Mouse (Mus musculus) erythroblast, embryonic 14.5 days (primary cell): ENCODE results near the gene Tspan11.

Experiments used
- GATA1 ChIP-seq: IDR thresholded peaks from 2 replicates; pipeline ENCODE4 v1.6.1; 2012; ENCODE audit warnings: low read length, inconsistent platforms, mixed read lengths
- TAL1 ChIP-seq: IDR thresholded peaks from 3 replicates; pipeline ENCODE4 v1.6.1; 2012; ENCODE audit warnings: low read length, inconsistent platforms, mixed read lengths

DNA sequence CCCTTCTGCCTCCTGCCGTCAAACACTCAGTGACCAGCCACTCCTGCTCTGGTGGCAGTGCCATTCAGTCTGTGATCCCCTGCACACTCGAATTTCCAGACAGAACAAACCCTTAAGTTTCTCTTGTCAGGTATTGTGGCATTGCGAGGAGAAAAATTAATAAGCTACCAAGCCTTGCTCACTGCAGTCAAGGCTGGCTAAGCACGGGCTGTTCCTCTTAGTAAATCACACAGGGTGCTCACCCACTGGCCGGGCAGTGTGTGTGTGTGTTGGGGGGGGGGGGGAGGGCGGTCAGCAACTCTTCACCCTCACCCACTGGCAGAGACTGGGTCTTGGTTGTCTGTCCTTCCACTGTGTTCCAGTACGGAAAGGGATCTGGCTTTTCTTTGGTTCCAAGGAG lies 473 bp upstream of the Tspan11 start:
- TF ChIP-seq GATA1, result no peak
- no peak for TF ChIP-seq TAL1
